Mouse (Mus musculus): Measurements from ENCODE around the gene Samd10. TPM values are rescaled to one million over a fixed set of nuclear protein-coding genes. Genes with fewer than 3 reads are reported as not detected.

The Samd10 gene
- total RNA-seq, 2 experiments from 2014 or later, result 0.08 TPM; not detected in 1

Other genes starting within 250 kb of the Samd10 start
- 2.9 and 10.1 TPM in 2 replicates for gene Zgpat, start 234.3 kb downstream of the Samd10 start, total RNA-seq (2015; ENCODE audit: low replicate concordance)
- 11.2 and 15.4 TPM in 2 replicates for gene Zgpat, start 234.3 kb downstream of the Samd10 start, total RNA-seq (2017; ENCODE audit: low replicate concordance)
- gene Arfrp1, start 233.8 kb downstream of the Samd10 start, total RNA-seq (2015; ENCODE audit: low replicate concordance), result 5.4 and 14.3 TPM in 2 replicates
- 9.0 and 10.8 TPM in 2 replicates for gene Arfrp1, start 233.8 kb downstream of the Samd10 start, total RNA-seq (2017; ENCODE audit: low replicate concordance)
- 4.6 and 37.5 TPM in 2 replicates for gene Lime1, start 219.1 kb downstream of the Samd10 start, total RNA-seq (2015; ENCODE audit: low replicate concordance)
- 11.7 and 13.2 TPM in 2 replicates for gene Lime1, start 219.1 kb downstream of the Samd10 start, total RNA-seq (2017; ENCODE audit: low replicate concordance)
- gene Zbtb46, start 139.8 kb downstream of the Samd10 start, total RNA-seq (2015; ENCODE audit: low replicate concordance), result 12.2 and 12.3 TPM in 2 replicates
- gene Zbtb46, start 139.8 kb downstream of the Samd10 start, total RNA-seq (2017; ENCODE audit: low replicate concordance), result 7.5 and 15.5 TPM in 2 replicates
- gene Abhd16b, start 106.0 kb downstream of the Samd10 start, total RNA-seq (2015; ENCODE audit: low replicate concordance), result not detected in 2 replicates
- not detected in 2 replicates for gene Abhd16b, start 106.0 kb downstream of the Samd10 start, total RNA-seq (2017; ENCODE audit: low replicate concordance)
- 19.8 and 23.5 TPM in 2 replicates for gene Tpd52l2, start 102.1 kb downstream of the Samd10 start, total RNA-seq (2015; ENCODE audit: low replicate concordance)
- 45.3 and 90.6 TPM in 2 replicates for gene Tpd52l2, start 102.1 kb downstream of the Samd10 start, total RNA-seq (2017; ENCODE audit: low replicate concordance)
- gene Dnajc5, start 78.7 kb downstream of the Samd10 start, total RNA-seq (2015; ENCODE audit: low replicate concordance), result 14.1 and 25.2 TPM in 2 replicates
- 21.4 and 23.3 TPM in 2 replicates for gene Dnajc5, start 78.7 kb downstream of the Samd10 start, total RNA-seq (2017; ENCODE audit: low replicate concordance)
- 26.4 and 37.1 TPM in 2 replicates for gene Uckl1, start 14.3 kb downstream of the Samd10 start, total RNA-seq (2015; ENCODE audit: low replicate concordance)
- 15.2 and 30.2 TPM in 2 replicates for gene Uckl1, start 14.3 kb downstream of the Samd10 start, total RNA-seq (2017; ENCODE audit: low replicate concordance)
- gene Prpf6, start 7.3 kb downstream of the Samd10 start, total RNA-seq (2015; ENCODE audit: low replicate concordance), result 11.7 and 13.0 TPM in 2 replicates
- 28.1 and 33.1 TPM in 2 replicates for gene Prpf6, start 7.3 kb downstream of the Samd10 start, total RNA-seq (2017; ENCODE audit: low replicate concordance)
- 2.5 and 14.8 TPM in 2 replicates for gene Zfp512b, start 6.4 kb downstream of the Samd10 start, total RNA-seq (2015; ENCODE audit: low replicate concordance)
- gene Zfp512b, start 6.4 kb downstream of the Samd10 start, total RNA-seq (2017; ENCODE audit: low replicate concordance), result 0.39 and 4.2 TPM in 2 replicates
- gene Gm29797, start 57.8 kb upstream of the Samd10 start, total RNA-seq (2015; ENCODE audit: low replicate concordance), result not detected in 2 replicates
- not detected in 2 replicates for gene Gm29797, start 57.8 kb upstream of the Samd10 start, total RNA-seq (2017; ENCODE audit: low replicate concordance)
- not detected in 2 replicates for gene Sox18, start 72.4 kb upstream of the Samd10 start, total RNA-seq (2015; ENCODE audit: low replicate concordance)
- not detected in 2 replicates for gene Sox18, start 72.4 kb upstream of the Samd10 start, total RNA-seq (2017; ENCODE audit: low replicate concordance)
- gene Tcea2, start 81.1 kb upstream of the Samd10 start, total RNA-seq (2015; ENCODE audit: low replicate concordance), result 2.2 TPM in 1 of 2 replicates, not detected in the other
- gene Tcea2, start 81.1 kb upstream of the Samd10 start, total RNA-seq (2017; ENCODE audit: low replicate concordance), result 1.9 TPM in 1 of 2 replicates, not detected in the other
- 84.0 and 98.9 TPM in 2 replicates for gene Rgs19, start 94.8 kb upstream of the Samd10 start, total RNA-seq (2015; ENCODE audit: low replicate concordance)
- 17.1 and 33.1 TPM in 2 replicates for gene Rgs19, start 94.8 kb upstream of the Samd10 start, total RNA-seq (2017; ENCODE audit: low replicate concordance)
- gene Lkaaear1, start 99.2 kb upstream of the Samd10 start, total RNA-seq (2015; ENCODE audit: low replicate concordance), result not detected in 2 replicates
- gene Lkaaear1, start 99.2 kb upstream of the Samd10 start, total RNA-seq (2017; ENCODE audit: low replicate concordance), result not detected in 2 replicates
- gene Oprl1, start 115.8 kb upstream of the Samd10 start, total RNA-seq (2015; ENCODE audit: low replicate concordance), result not detected in 2 replicates
- gene Oprl1, start 115.8 kb upstream of the Samd10 start, total RNA-seq (2017; ENCODE audit: low replicate concordance), result not detected in 2 replicates
- not detected in 2 replicates for gene Myt1, start 164.1 kb upstream of the Samd10 start, total RNA-seq (2015; ENCODE audit: low replicate concordance)
- not detected in 2 replicates for gene Myt1, start 164.1 kb upstream of the Samd10 start, total RNA-seq (2017; ENCODE audit: low replicate concordance)
- gene Pcmtd2, start 238.6 kb upstream of the Samd10 start, total RNA-seq (2015; ENCODE audit: low replicate concordance), result 38.6 and 54.1 TPM in 2 replicates
- 39.4 and 44.5 TPM in 2 replicates for gene Pcmtd2, start 238.6 kb upstream of the Samd10 start, total RNA-seq (2017; ENCODE audit: low replicate concordance)